Comparison of ENCODE assay signal across 17 mouse cellular contexts in the genomic region with DNA sequence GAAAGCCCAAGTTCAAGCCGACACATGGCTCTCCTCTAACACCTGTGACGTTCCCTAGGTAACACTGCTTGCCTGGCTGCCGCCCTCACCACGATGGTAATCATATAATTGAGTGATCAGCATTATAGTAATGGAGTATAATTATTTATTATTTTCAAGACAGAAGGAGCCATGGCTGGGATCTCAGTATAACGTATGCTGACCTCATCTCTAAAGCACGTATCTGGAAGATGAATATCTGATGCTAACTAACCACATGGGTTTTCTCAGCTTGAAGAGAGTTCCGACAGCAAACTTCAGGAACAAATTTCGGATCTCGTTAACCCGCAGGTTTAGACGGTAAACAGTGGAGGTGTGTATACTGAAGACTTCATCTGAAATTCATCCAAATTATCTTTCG. TPM values are rescaled to one million over a fixed set of nuclear protein-coding genes. Genes with fewer than 3 reads are reported as not detected.
DNase-seq lines count a peak whose midpoint lies in the region; ATAC-seq and TF ChIP-seq lines count a peak whose summit lies in the region.
"Had no signal": no experiment of that assay in that cellular context is flagged by ENCODE, and none has a peak within 500 bp of the region (broad histone marks: within the 10 kb centered on the region; RNA-seq: fewer than 3 reads in every experiment).

No protein-coding gene starts in this region.

- H3K9me3 ChIP-seq in hindbrain, embryonic 10.5 days: 0 out of 2 replicates have a peak, but pooled peaks cover 5% of the 10 kb centered on the region
- H3K9me3 ChIP-seq in midbrain, embryonic 10.5 days (replicated peaks): no peaks in the 10 kb centered on the region; the same call in 1 of the 2 replicates
- H3K9me3 ChIP-seq: heart, embryonic 13.5 days; limb, embryonic 12.5 days; neural tube, embryonic 15.5 days had no signal

- H3K4me3 ChIP-seq in layer of hippocampus, adult 2 months: no peak overlapping the region
- no peak overlapping the region for H3K4me3 ChIP-seq in hindbrain, embryonic 10.5 days
- H3K4me3 ChIP-seq in midbrain, embryonic 10.5 days: no peak overlapping the region
- H3K4me3 ChIP-seq: heart, embryonic 13.5 days; limb, embryonic 12.5 days had no signal

- 0 out of 2 replicates have a peak overlapping the region, but pooled peaks have one; percentile 88 for H3K27ac ChIP-seq in layer of hippocampus, adult 2 months
- H3K27ac ChIP-seq in hindbrain, embryonic 10.5 days: peak overlapping the region; percentile 95
- H3K27ac ChIP-seq in midbrain, embryonic 10.5 days (replicated peaks): peak overlapping the region; percentile 94
- H3K27ac ChIP-seq: heart, embryonic 13.5 days; limb, embryonic 12.5 days; liver, embryonic 14.5 days had no signal

- DNase-seq in layer of hippocampus, adult 2 months (ENCODE audit: low spot score in 2 of 2): peak in 1 of 2 experiments; percentile 7
- DNase-seq in layer of hippocampus, adult 9-11 months: no peak
- DNase-seq in hindbrain, embryonic 10.5 days (ENCODE audit: low spot score): no peak
- DNase-seq in midbrain, embryonic 10.5 days (ENCODE audit: low spot score): no peak
- no peak for DNase-seq in heart, adult 11 months
- DNase-seq in adrenal gland, postnatal 25 days: no peak
- no peak for DNase-seq in heart, postnatal 4 days
- DNase-seq: cerebellum, adult 18-20 months; cerebellum, postnatal 36 days; kidney, adult 11 months; spleen, adult 18-20 months had no signal

- ATAC-seq in granulocyte monocyte progenitor cell, adult 5-6 weeks (replicated peaks; ENCODE audit: poor library complexity, severe bottlenecking): no peak

- H3K4me1 ChIP-seq in hindbrain, embryonic 10.5 days (replicated peaks): peaks cover 68% of the 10 kb centered on the region
- H3K4me1 ChIP-seq in midbrain, embryonic 10.5 days: peaks cover 96% of the 10 kb centered on the region

- H3K36me3 ChIP-seq in hindbrain, embryonic 10.5 days: peaks cover 12% of the 10 kb centered on the region
- peaks cover 29% of the 10 kb centered on the region for H3K36me3 ChIP-seq in midbrain, embryonic 10.5 days
- H3K36me3 ChIP-seq: heart, embryonic 13.5 days; limb, embryonic 12.5 days; neural tube, embryonic 15.5 days had no signal

- 78% methylated on average over 12 of the region's 12 CpGs for WGBS in hindbrain, embryonic 10.5 days
- WGBS in midbrain, embryonic 10.5 days: 83% methylated on average over 12 of the region's 12 CpGs

- no peak for TF ChIP-seq CTCF in layer of hippocampus, adult 2 months (conservative IDR thresholded peaks at IDR 0.05)

- no peaks in the 10 kb centered on the region for H3K27me3 ChIP-seq in hindbrain, embryonic 10.5 days (ENCODE audit: insufficient read depth, poor library complexity, severe bottlenecking)
- H3K27me3 ChIP-seq in midbrain, embryonic 10.5 days (ENCODE audit: low read depth, poor library complexity, severe bottlenecking): no peaks in the 10 kb centered on the region
- H3K27me3 ChIP-seq: heart, embryonic 13.5 days; limb, embryonic 12.5 days; neural tube, embryonic 15.5 days had no signal

RNA-seq across cellular contexts. Expression of a gene that starts 33.4 kb away (rescaled TPM):
- 100 to 1,000 TPM; 126 to 130 TPM for total RNA-seq in layer of hippocampus, adult 2 months (2021)
- polyA plus RNA-seq in hindbrain, embryonic 10.5 days (2016; fragmentation: Nextera tagmentation; extraction: Ambion mirVana): 26.2 and 28.6 TPM in 2 replicates
- 42.5 and 50.1 TPM in 2 replicates for polyA plus RNA-seq in midbrain, embryonic 10.5 days (2016; fragmentation: Nextera tagmentation; extraction: Ambion mirVana)
- 0.09 and 0.38 TPM in 2 replicates for total RNA-seq in granulocyte monocyte progenitor cell, adult 5-6 weeks (2014; fragmentation: Nextera tagmentation)
- total RNA-seq in granulocyte monocyte progenitor cell, adult 5-6 weeks (2017): 0.09 and 0.41 TPM in 2 replicates
- 15.4 and 23.0 TPM in 2 replicates for total RNA-seq in adrenal gland, postnatal 25 days (2021)
- 1 to 10 TPM; 7.3 to 8.0 TPM for total RNA-seq in heart, postnatal 4 days (2021)
- total RNA-seq: MEL had no signal

Comparison
In these comparisons a context has a peak if more than half of its experiments do, and no peak if none do; other contexts are left out.
1. RNA of a gene that starts 33.4 kb away (total RNA-seq): 126 to 130 TPM in layer of hippocampus, adult 2 months, 15.4 to 23.0 TPM in adrenal gland, postnatal 25 days and 7.3 to 8.0 TPM in heart, postnatal 4 days; 0.09 to 0.41 TPM in granulocyte monocyte progenitor cell, adult 5-6 weeks; every median in the first group is over 4 times any median in the second.
2. Peak in every context shown above with its lines, with median percentiles within 50 percentile points of each other: H3K27ac ChIP-seq.